Comparison of ENCODE assay signal across 25 mouse cellular contexts in genomic region chr4:150307226-150307625, GRCm38 (mm10). TPM values are rescaled to one million over a fixed set of nuclear protein-coding genes. Genes with fewer than 3 reads are reported as not detected.
DNase-seq lines count a peak whose midpoint lies in the region; ATAC-seq and TF ChIP-seq lines count a peak whose summit lies in the region.
"Had no signal": no experiment of that assay in that cellular context is flagged by ENCODE, and none has a peak within 500 bp of the region (broad histone marks: within the 10 kb centered on the region; RNA-seq: fewer than 3 reads in every experiment).

No protein-coding gene starts in this region.

- 93% methylated on average over 1 of the region's 1 CpGs for WGBS in heart, embryonic 13.5 days
- 60% methylated on average over 1 of the region's 1 CpGs for WGBS in lung, embryonic 14.5 days
- 64% methylated on average over 1 of the region's 1 CpGs for WGBS in intestine, postnatal 0 days
- 80% methylated on average over 1 of the region's 1 CpGs for WGBS in stomach, postnatal 0 days

- no peaks in the 10 kb centered on the region for H3K36me3 ChIP-seq in heart, embryonic 13.5 days
- no peaks in the 10 kb centered on the region for H3K36me3 ChIP-seq in lung, embryonic 14.5 days (ENCODE audit: insufficient read depth)
- no peaks in the 10 kb centered on the region for H3K36me3 ChIP-seq in intestine, postnatal 0 days (ENCODE audit: control insufficient read depth, insufficient read depth)
- no peaks in the 10 kb centered on the region for H3K36me3 ChIP-seq in stomach, postnatal 0 days (ENCODE audit: control insufficient read depth, insufficient read depth, low read length)
- H3K36me3 ChIP-seq: embryonic facial prominence, embryonic 15.5 days; forebrain, embryonic 12.5 days had no signal

- no peak for TF ChIP-seq EP300 in stomach, postnatal 0 days (optimal IDR thresholded peaks at IDR 0.05)

- H3K4me1 ChIP-seq in heart, embryonic 13.5 days: peaks cover 85% of the 10 kb centered on the region
- H3K4me1 ChIP-seq in lung, embryonic 14.5 days (ENCODE audit: insufficient read depth): peaks cover 8% of the 10 kb centered on the region; the same call in 1 of the 2 replicates
- H3K4me1 ChIP-seq in intestine, postnatal 0 days (replicated peaks; ENCODE audit: control insufficient read depth, insufficient read depth, low read length): peaks cover 6% of the 10 kb centered on the region; the same call in 1 of the 2 replicates
- H3K4me1 ChIP-seq in stomach, postnatal 0 days (replicated peaks; ENCODE audit: control insufficient read depth, insufficient read depth): no peaks in the 10 kb centered on the region

- H3K4me3 ChIP-seq in heart, embryonic 13.5 days: no peak overlapping the region
- no peak overlapping the region for H3K4me3 ChIP-seq in lung, embryonic 14.5 days (ENCODE audit: low read depth, low read length)
- H3K4me3 ChIP-seq in intestine, postnatal 0 days (ENCODE audit: low read depth, low read length): no peak overlapping the region
- H3K4me3 ChIP-seq in stomach, postnatal 0 days (ENCODE audit: low read depth, low read length): no peak overlapping the region
- H3K4me3 ChIP-seq: embryonic facial prominence, embryonic 15.5 days; forebrain, embryonic 12.5 days had no signal

- peak overlapping the region; percentile 24; the same call in 1 of the 2 replicates for H3K27ac ChIP-seq in heart, embryonic 13.5 days (replicated peaks)
- H3K27ac ChIP-seq in lung, embryonic 14.5 days (ENCODE audit: low read depth): 0 out of 2 replicates have a peak overlapping the region, but pooled peaks have one; percentile 44
- no peak overlapping the region for H3K27ac ChIP-seq in intestine, postnatal 0 days (ENCODE audit: low read depth, low read length)
- peak overlapping the region; percentile 53 for H3K27ac ChIP-seq in stomach, postnatal 0 days (replicated peaks)
- H3K27ac ChIP-seq: embryonic facial prominence, embryonic 15.5 days; forebrain, embryonic 12.5 days; hindbrain, embryonic 14.5 days; liver, embryonic 14.5 days had no signal

- no peak for ATAC-seq in heart, embryonic 13.5 days (ENCODE audit: extremely low read depth, insufficient number of reproducible peaks, low FRiP score, low TSS enrichment)
- ATAC-seq in lung, embryonic 14.5 days (ENCODE audit: insufficient read depth): no peak
- ATAC-seq in intestine, postnatal 0 days: no peak; the same call in 1 of the 2 replicates
- ATAC-seq in stomach, postnatal 0 days (ENCODE audit: low FRiP score, low TSS enrichment): no peak
- ATAC-seq: CD4-positive, CD25-positive, alpha-beta regulatory T cell, adult 4 months; forebrain, postnatal 0 days had no signal

- no peak for TF ChIP-seq CTCF in lung, embryonic 14.5 days (IDR thresholded peaks at IDR 0.05; ENCODE audit: low read depth)
- TF ChIP-seq CTCF in intestine, postnatal 0 days (IDR thresholded peaks at IDR 0.05; ENCODE audit: low read depth): peak; percentile 27; the same call in 1 of the 2 replicates
- TF ChIP-seq CTCF in stomach, postnatal 0 days (IDR thresholded peaks at IDR 0.05; ENCODE audit: low read depth): no peak

- no peaks in the 10 kb centered on the region for H3K27me3 ChIP-seq in heart, embryonic 13.5 days (replicated peaks)
- H3K27me3 ChIP-seq in lung, embryonic 14.5 days (ENCODE audit: insufficient read depth, low read length): no peaks in the 10 kb centered on the region
- H3K27me3 ChIP-seq in intestine, postnatal 0 days (replicated peaks; ENCODE audit: control insufficient read depth, insufficient read depth, low read length): no peaks in the 10 kb centered on the region
- H3K27me3 ChIP-seq in stomach, postnatal 0 days (ENCODE audit: control insufficient read depth, insufficient read depth, low read length): no peaks in the 10 kb centered on the region
- H3K27me3 ChIP-seq: embryonic facial prominence, embryonic 15.5 days; forebrain, embryonic 12.5 days had no signal

- no peak for DNase-seq in heart, adult 18-20 months
- no peak for DNase-seq in lung, embryonic 14.5 days
- no peak for DNase-seq in lung, postnatal 14 days
- DNase-seq in stomach, postnatal 0 days (ENCODE audit: low spot score): no peak
- no peak for DNase-seq in frontal cortex, postnatal 25 days (ENCODE audit: low spot score in 2 of 2)
- DNase-seq: adrenal gland, postnatal 36 days; cerebellum, adult 18-20 months; cerebellum, postnatal 10 days; forebrain, postnatal 0 days; gastrocnemius, postnatal 25 days; kidney, adult 2 months; kidney, postnatal 36 days; layer of hippocampus, postnatal 36 days; left cerebral cortex, postnatal 4 days; lung, postnatal 10 days; midbrain, embryonic 14.5 days; thymus, adult 2 months; thymus, postnatal 36 days had no signal

- H3K9me3 ChIP-seq in heart, embryonic 13.5 days: no peaks in the 10 kb centered on the region
- no peaks in the 10 kb centered on the region for H3K9me3 ChIP-seq in lung, embryonic 14.5 days (ENCODE audit: low read depth, low read length)
- H3K9me3 ChIP-seq in intestine, postnatal 0 days (ENCODE audit: control insufficient read depth): no peaks in the 10 kb centered on the region
- H3K9me3 ChIP-seq in stomach, postnatal 0 days (ENCODE audit: control insufficient read depth, low read length): no peaks in the 10 kb centered on the region
- H3K9me3 ChIP-seq: embryonic facial prominence, embryonic 15.5 days; forebrain, embryonic 12.5 days had no signal

- no peak overlapping the region for H3K9ac ChIP-seq in heart, embryonic 13.5 days
- H3K9ac ChIP-seq in lung, embryonic 14.5 days: no peak overlapping the region
- no peak overlapping the region for H3K9ac ChIP-seq in intestine, postnatal 0 days (ENCODE audit: low read depth, low read length)
- no peak overlapping the region for H3K9ac ChIP-seq in stomach, postnatal 0 days (ENCODE audit: low read length)
- H3K9ac ChIP-seq: embryonic facial prominence, embryonic 15.5 days; forebrain, embryonic 12.5 days; forebrain, postnatal 0 days; hindbrain, embryonic 14.5 days; liver, embryonic 14.5 days had no signal

- no peak overlapping the region for H3K4me2 ChIP-seq in heart, embryonic 13.5 days
- H3K4me2 ChIP-seq in lung, embryonic 14.5 days: no peak overlapping the region
- H3K4me2 ChIP-seq in intestine, postnatal 0 days (replicated peaks; ENCODE audit: low read depth): no peak overlapping the region
- no peak overlapping the region for H3K4me2 ChIP-seq in stomach, postnatal 0 days (replicated peaks; ENCODE audit: low read depth)
- H3K4me2 ChIP-seq: embryonic facial prominence, embryonic 15.5 days; forebrain, embryonic 12.5 days; hindbrain, embryonic 14.5 days had no signal

RNA-seq across cellular contexts. Expression of gene Rere, which starts 25.8 kb away (rescaled TPM):
- 18.1 and 19.9 TPM in 2 replicates for polyA plus RNA-seq in heart, embryonic 13.5 days (2015; fragmentation: Nextera tagmentation; extraction: Ambion mirVana)
- total RNA-seq in heart, adult 18-20 months (2021): 10 to 100 TPM; 39.6 to 46.7 TPM
- polyA plus RNA-seq in lung, embryonic 14.5 days (2014; fragmentation: Nextera tagmentation; extraction: Ambion mirVana): 41.1 and 41.5 TPM in 2 replicates
- polyA plus RNA-seq in intestine, postnatal 0 days (2015; fragmentation: Nextera tagmentation; extraction: Ambion mirVana): 20.7 and 22.4 TPM in 2 replicates
- polyA plus RNA-seq in stomach, postnatal 0 days (2015; fragmentation: Nextera tagmentation; extraction: Ambion mirVana): 8.3 and 12.2 TPM in 2 replicates
